Mouse (Mus musculus): Measurements from ENCODE around the gene Sos1.

- TF ChIP-seq GATA1 (IDR thresholded peaks at IDR 0.05; ENCODE audit: borderline replicate concordance, low read length), result no peak
- TF ChIP-seq FLI1 (IDR thresholded peaks at IDR 0.05; ENCODE audit: low read length), result no peak
Measured at GRCm38 (mm10) chr17:80426171-80426570, 54.1 kb downstream of the Sos1 start.

All from megakaryocyte, embryonic 14.5 days (primary cell).